Mouse (Mus musculus) intestine, embryonic 15.5 days (tissue): ENCODE data around the gene Parg. TPM values are rescaled to one million over a fixed set of nuclear protein-coding genes. Genes with fewer than 3 reads are reported as not detected.

Source experiments
- ATAC-seq: fragments of 200-750 bp; cut with Nextera tagmentation; 2 replicates; pipeline ENCODE4 v1.8.0; 2017; ENCODE audit warnings: moderate TSS enrichment, moderate library complexity
- H3K27ac ChIP-seq: fragments of 300-500 bp; sonication (generic); 2 replicates; pipeline ENCODE4 v1.5.1; 2015; ENCODE audit warnings: mild to moderate bottlenecking, inconsistent platforms
- H3K27me3 ChIP-seq: fragments of 300-500 bp; sonication (generic); replicated peaks from 2 replicates; pipeline ENCODE4 v1.6.1; 2015; ENCODE audit warnings: inconsistent platforms
- H3K36me3 ChIP-seq: fragments of 300-500 bp; sonication (generic); 2 replicates; pipeline ENCODE4 v1.6.1; 2015; ENCODE audit warnings: inconsistent platforms
- H3K4me1 ChIP-seq: fragments of 300-500 bp; sonication (generic); replicated peaks from 2 replicates; pipeline ENCODE4 v1.6.1; 2015; ENCODE audit warnings: inconsistent platforms
- H3K4me2 ChIP-seq: fragments of 300-500 bp; sonication (generic); replicated peaks from 2 replicates; pipeline ENCODE4 v1.6.1; 2015; ENCODE audit warnings: mild to moderate bottlenecking, inconsistent platforms
- H3K4me3 ChIP-seq: fragments of 300-500 bp; sonication (generic); replicated peaks from 2 replicates; pipeline ENCODE4 v1.5.1; 2015; ENCODE audit warnings: inconsistent platforms
- H3K9ac ChIP-seq: fragments of 300-500 bp; sonication (generic); 2 replicates; pipeline ENCODE4 v1.6.1; 2015; ENCODE audit warnings: inconsistent platforms
- H3K9me3 ChIP-seq: fragments of 300-500 bp; sonication (generic); 2 replicates; pipeline ENCODE4 v1.6.1; 2016; ENCODE audit warnings: inconsistent platforms
- WGBS: fragments of 180-500 bp; shearing (Covaris S2); methylation state at CpG from one replicate; pipeline ENCODE4 v1.1.7; 2015; 5-methylcytosine and 5-hydroxymethylcytosine counted together
- polyA plus RNA-seq: library from polyadenylated mRNA; unstranded; fragments of >200 nt; fragmentation: Nextera tagmentation; extraction: Ambion mirVana; gene quantifications from 2 replicates; pipeline ENCODE4 v1.2.1, GENCODE M21; 2015

Parg gene
- polyA plus RNA-seq, result 35.9 and 37.0 TPM in 2 replicates

GRCm38 (mm10) chr14:32201791-32202451 is at the start of gene Parg, which contains the start of gene Timm23:
TSS of gene Parg (plus strand) at chr14:32201949.
TSS of gene Timm23 (minus strand) at chr14:32201898.
- under 1% methylated on average over 73 of the region's 77 CpGs for WGBS
- Histone ChIP-seq H3K4me1 (peaks cover 16% of the 10 kb centered on the region), H3K9ac (peak within 1 kb of the TSS; percentile 90), H3K27ac (peak within 1 kb of the TSS; percentile 65), H3K27me3 (no peaks in the 10 kb centered on the region), H3K9me3 (no peaks in the 10 kb centered on the region), H3K36me3 (peaks cover 5% of the 10 kb centered on the region), H3K4me2 (peak within 1 kb of the TSS; percentile 77), H3K4me3 (peak within 1 kb of the TSS; percentile 85)
- ATAC-seq, result peak; percentile 97

GRCm38 (mm10) chr14:32152243-32152965 is 49.3 kb upstream of the Parg start:
- H3K4me1 ChIP-seq, result no peaks in the 10 kb centered on the region
- no peak overlapping the region for H3K4me2 ChIP-seq
- H3K9me3 ChIP-seq, result no peaks in the 10 kb centered on the region
- no peaks in the 10 kb centered on the region for H3K36me3 ChIP-seq
- no peak overlapping the region for H3K4me3 ChIP-seq
- ATAC-seq, result no peak
- no peak overlapping the region for H3K27ac ChIP-seq
- no peak overlapping the region for H3K9ac ChIP-seq
- H3K27me3 ChIP-seq, result no peaks in the 10 kb centered on the region
- WGBS, result 92% methylated on average over 18 of the region's 18 CpGs

GRCm38 (mm10) chr14:32153156-32153555 is 48.6 kb upstream of the Parg start:
- H3K4me2 ChIP-seq, result no peak overlapping the region
- no peaks in the 10 kb centered on the region for H3K9me3 ChIP-seq
- no peaks in the 10 kb centered on the region for H3K4me1 ChIP-seq
- H3K36me3 ChIP-seq, result no peaks in the 10 kb centered on the region
- no peaks in the 10 kb centered on the region for H3K27me3 ChIP-seq
- WGBS, result 93% methylated on average over 2 of the region's 2 CpGs
- H3K4me3 ChIP-seq, result no peak overlapping the region
- H3K9ac ChIP-seq, result no peak overlapping the region
- ATAC-seq, result no peak
- no peak overlapping the region for H3K27ac ChIP-seq

GRCm38 (mm10) chr14:32154758-32155157 is 47.0 kb upstream of the Parg start:
- 88% methylated on average over 6 of the region's 6 CpGs for WGBS
- H3K27ac ChIP-seq, result no peak overlapping the region
- H3K36me3 ChIP-seq, result no peaks in the 10 kb centered on the region
- H3K4me1 ChIP-seq, result 0 out of 2 replicates have a peak, but pooled peaks cover 3% of the 10 kb centered on the region
- H3K4me3 ChIP-seq, result no peak overlapping the region
- ATAC-seq, result no peak
- no peak overlapping the region for H3K4me2 ChIP-seq
- no peaks in the 10 kb centered on the region for H3K27me3 ChIP-seq
- H3K9me3 ChIP-seq, result no peaks in the 10 kb centered on the region
- H3K9ac ChIP-seq, result no peak overlapping the region

DNA sequence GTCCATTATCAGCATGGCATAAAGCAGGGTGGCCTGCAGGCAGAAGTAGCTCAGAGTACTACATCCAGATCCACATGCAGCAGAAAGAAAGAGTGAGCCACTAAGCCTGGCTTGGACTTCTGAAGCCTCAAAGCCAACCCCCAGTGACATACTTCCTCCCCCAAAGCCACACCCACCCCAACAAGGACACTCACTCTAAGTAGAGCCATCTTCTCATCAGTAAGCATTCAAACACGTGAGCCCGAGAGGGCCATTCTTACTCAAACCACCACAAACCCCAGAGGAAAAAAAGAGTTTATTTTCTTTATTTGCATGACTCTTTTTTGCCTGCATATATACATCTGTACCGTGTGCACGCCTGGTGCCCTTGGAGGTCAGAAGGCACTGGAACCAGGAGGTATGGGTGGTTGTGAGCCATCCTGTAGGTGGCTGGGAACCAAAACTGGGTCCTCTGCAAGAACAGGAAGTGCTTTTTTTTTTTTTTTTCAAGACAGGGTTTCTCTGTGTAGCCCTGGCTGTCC is 42.5 kb upstream of the Parg start:
- no peaks in the 10 kb centered on the region for H3K27me3 ChIP-seq
- peak; percentile 27 for ATAC-seq
- WGBS, result 28% methylated on average over 4 of the region's 4 CpGs
- peak overlapping the region; percentile 41; the same call in 1 of the 2 replicates for H3K27ac ChIP-seq
- peak overlapping the region; percentile 69 for H3K4me3 ChIP-seq
- peak overlapping the region; percentile 26 for H3K9ac ChIP-seq
- peaks cover 10% of the 10 kb centered on the region; the same call in 1 of the 2 replicates for H3K4me1 ChIP-seq
- peak overlapping the region; percentile 70 for H3K4me2 ChIP-seq
- no peaks in the 10 kb centered on the region for H3K36me3 ChIP-seq
- no peaks in the 10 kb centered on the region for H3K9me3 ChIP-seq

DNA sequence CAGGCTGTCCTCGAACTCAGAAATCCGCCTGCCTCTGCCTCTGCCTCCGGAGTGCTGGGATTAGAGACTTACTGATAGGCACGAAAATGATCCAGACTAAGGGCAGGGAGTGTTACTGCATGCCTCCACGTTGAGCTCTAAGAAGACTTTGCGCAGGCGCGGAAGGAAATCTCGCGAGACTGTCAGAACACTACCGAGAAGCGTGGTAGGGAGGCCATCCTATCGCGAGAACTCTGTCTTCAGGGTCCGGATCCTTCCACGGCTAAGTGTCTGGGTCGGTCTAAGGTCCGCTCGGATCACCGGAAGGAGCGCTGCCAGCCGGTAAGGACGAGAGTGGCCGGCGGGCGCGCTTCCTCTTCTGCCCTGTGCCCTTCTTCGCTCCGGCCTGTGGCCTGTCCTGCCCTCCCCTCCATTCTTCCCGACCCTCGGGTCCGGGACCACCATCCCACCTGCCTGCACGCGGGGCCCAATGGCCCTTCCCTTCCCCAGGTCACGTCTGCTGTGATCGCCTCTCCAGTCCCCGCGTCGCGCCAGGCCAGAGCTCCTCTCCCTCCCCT is 42.0 kb upstream of the Parg start, which contains the start of gene Ncoa4:
TSS of gene Ncoa4 (plus strand) at position 176 of the 557 bp plus-strand sequence.
- Histone ChIP-seq H3K9ac (peak within 1 kb of the TSS; percentile 73), H3K27ac (peak within 1 kb of the TSS; percentile 84), H3K27me3 (no peaks in the 10 kb centered on the region), H3K4me1 (peaks cover 14% of the 10 kb centered on the region), H3K36me3 (no peaks in the 10 kb centered on the region), H3K9me3 (no peaks in the 10 kb centered on the region), H3K4me2 (peak within 1 kb of the TSS; percentile 70), H3K4me3 (peak within 1 kb of the TSS; percentile 69)
- WGBS, result under 1% methylated on average over 40 of the region's 40 CpGs
- ATAC-seq, result peak; percentile 93

DNA sequence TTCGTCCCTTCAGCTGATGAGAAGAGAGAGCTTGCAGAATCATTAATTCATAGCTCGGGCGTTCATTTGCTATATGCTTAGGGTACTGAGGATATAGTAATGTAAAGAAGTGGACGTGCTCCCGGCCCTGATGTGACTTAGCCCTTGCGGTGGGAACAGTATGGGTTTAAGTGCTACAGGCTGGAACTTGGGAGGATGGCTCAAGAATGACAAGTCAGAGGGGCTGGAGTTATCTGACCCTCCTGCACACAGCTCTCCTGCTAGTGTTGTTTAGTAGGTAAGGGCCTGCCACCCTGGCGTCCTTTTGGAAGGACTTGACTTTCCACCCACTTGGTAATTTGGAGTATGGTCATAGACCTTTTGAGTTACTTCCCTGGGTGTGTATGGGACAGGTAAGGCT is 41.2 kb upstream of the Parg start:
- no peak for ATAC-seq
- H3K36me3 ChIP-seq, result no peaks in the 10 kb centered on the region
- H3K4me3 ChIP-seq, result peak overlapping the region; percentile 69
- H3K4me2 ChIP-seq, result peak overlapping the region; percentile 70
- no peaks in the 10 kb centered on the region for H3K27me3 ChIP-seq
- H3K9me3 ChIP-seq, result no peaks in the 10 kb centered on the region
- peak overlapping the region; percentile 84 for H3K27ac ChIP-seq
- H3K9ac ChIP-seq, result peak overlapping the region; percentile 73
- H3K4me1 ChIP-seq, result peaks cover 18% of the 10 kb centered on the region
- WGBS, result 26% methylated on average over 7 of the region's 7 CpGs

DNA sequence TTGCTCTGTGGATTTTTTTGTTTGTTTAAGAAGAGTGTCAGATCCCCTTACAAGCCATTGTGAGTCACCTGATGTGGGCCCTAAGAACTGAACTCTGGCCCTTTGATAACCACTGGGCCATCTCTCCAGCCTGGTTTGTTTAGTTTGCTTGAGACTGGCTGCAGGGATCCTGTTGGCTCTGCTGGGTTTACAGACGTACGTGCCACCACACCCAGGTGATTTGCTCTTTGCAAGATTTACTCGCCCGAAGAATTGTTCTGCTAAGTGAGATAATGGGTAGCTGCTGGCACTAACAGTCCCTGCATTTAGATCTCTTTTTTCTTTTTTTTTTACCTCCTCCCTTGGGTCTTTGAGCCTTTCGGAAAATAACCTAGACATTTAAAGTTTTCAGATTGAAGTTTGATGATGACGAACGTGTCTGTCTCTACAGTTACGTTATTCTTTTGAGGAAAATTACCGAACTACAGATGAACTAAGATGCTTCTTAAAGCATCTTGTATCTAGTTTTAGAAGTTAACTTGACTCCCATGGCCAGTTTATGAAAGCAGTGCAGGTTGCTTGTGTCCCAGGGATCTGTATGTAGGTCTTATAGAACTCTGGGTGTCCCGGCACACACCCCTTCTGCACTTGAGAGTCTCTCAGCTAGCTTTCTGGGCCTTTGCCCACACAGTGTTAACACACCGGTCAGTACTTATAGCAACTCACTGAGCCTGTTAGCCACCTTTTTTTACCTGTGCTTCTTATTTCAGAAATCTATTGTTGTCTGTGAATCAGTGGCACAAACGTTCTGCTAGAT is 40.5 kb upstream of the Parg start:
- Histone ChIP-seq H3K4me1 (peaks cover 23% of the 10 kb centered on the region), H3K4me2 (peak overlapping the region; percentile 70), H3K36me3 (no peaks in the 10 kb centered on the region), H3K4me3 (peak overlapping the region; percentile 69), H3K9me3 (no peaks in the 10 kb centered on the region), H3K9ac (0 out of 2 replicates have a peak overlapping the region, but pooled peaks have one; percentile 12), H3K27ac (peak overlapping the region; percentile 52), H3K27me3 (no peaks in the 10 kb centered on the region)
- ATAC-seq, result peak; percentile 65
- 67% methylated on average over 12 of the region's 12 CpGs for WGBS

DNA sequence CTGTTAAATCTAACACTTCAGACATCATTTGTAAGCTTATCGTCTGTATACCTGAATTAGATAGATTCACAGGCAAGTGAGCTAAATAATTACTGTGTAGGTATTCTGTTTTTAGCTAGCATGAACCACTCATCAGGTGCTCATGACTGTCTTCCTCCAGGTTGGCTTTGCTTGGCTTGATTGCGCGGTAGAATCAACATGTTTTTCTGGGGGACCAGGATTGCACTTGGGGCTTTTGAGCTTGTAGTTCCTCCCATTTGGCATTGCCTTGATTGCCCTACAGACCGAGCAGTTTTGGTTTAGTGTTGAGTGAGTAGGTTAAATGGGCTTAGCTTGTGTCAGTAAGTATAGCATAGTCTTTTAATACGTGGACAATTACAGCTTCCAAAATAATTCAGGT is 39.5 kb upstream of the Parg start:
- Histone ChIP-seq H3K4me3 (0 out of 2 replicates have a peak overlapping the region, but pooled peaks have one; percentile 69), H3K36me3 (no peaks in the 10 kb centered on the region), H3K27me3 (no peaks in the 10 kb centered on the region), H3K27ac (no peak overlapping the region), H3K9ac (0 out of 2 replicates have a peak overlapping the region, but pooled peaks have one; percentile 12), H3K4me1 (peaks cover 24% of the 10 kb centered on the region), H3K9me3 (no peaks in the 10 kb centered on the region), H3K4me2 (peak overlapping the region; percentile 70)
- 89% methylated on average over 5 of the region's 5 CpGs for WGBS
- ATAC-seq, result no peak

DNA sequence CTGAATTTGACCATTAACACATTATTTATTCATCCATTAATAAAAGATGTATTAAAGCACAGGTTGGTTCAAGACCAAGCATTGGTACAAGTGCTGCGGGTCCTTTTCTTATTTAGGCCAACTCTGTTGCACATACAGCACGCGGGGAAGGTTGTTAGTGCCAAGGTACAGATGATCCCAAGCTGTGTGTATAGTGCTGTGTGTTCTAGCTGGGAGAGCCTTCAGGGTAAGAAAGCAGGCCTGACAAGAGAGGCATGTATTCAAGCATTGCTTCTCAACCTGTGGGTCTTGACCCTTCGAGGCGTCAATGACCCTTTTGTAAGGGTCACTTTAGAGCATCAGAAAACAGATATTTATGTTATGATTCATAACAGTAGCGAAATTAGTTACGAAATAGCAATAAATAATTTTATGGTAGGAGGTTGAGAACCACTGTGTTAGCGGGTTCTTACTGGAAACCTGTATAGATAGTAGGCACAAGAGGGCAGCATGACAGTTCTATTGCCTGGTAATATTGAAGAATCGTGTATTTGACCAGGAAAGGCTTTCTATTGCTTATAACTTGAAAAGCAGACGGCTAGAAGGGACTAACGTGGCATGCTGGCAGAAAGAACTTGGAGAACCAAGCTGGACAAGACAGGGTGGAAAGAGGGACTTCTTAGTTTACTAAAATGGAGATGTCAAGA is 38.4 kb upstream of the Parg start:
- ATAC-seq, result no peak
- no peaks in the 10 kb centered on the region for H3K9me3 ChIP-seq
- no peaks in the 10 kb centered on the region for H3K27me3 ChIP-seq
- peak overlapping the region; percentile 46 for H3K27ac ChIP-seq
- no peaks in the 10 kb centered on the region for H3K36me3 ChIP-seq
- H3K4me1 ChIP-seq, result peaks cover 24% of the 10 kb centered on the region
- H3K9ac ChIP-seq, result no peak overlapping the region
- H3K4me3 ChIP-seq, result no peak overlapping the region
- 76% methylated on average over 11 of the region's 11 CpGs for WGBS
- H3K4me2 ChIP-seq, result 0 out of 2 replicates have a peak overlapping the region, but pooled peaks have one; percentile 3
